Mouse (Mus musculus) induced T-regulatory cell, adult 2 months (primary cell): ENCODE results near the gene Peli2.

Experiments
- DNase-seq: peaks from one replicate; pipeline ENCODE4 v3.0.0-alpha.2; 2012; ENCODE audit warnings: low read depth

Gene Peli2

GRCm38 (mm10) chr14:48153064-48153463 is 32.4 kb downstream of the Peli2 start:
- DNase-seq = no peak

- no peak for DNase-seq
Measured at GRCm38 (mm10) chr14:48153865-48154511, 33.4 kb downstream of the Peli2 start.

- no peak for DNase-seq
Measured at GRCm38 (mm10) chr14:48154641-48155040, 34.0 kb downstream of the Peli2 start.

- DNase-seq = no peak
Measured at GRCm38 (mm10) chr14:48155153-48155552, 34.5 kb downstream of the Peli2 start.

GRCm38 (mm10) chr14:48157085-48157484 is 36.5 kb downstream of the Peli2 start:
- no peak for DNase-seq

GRCm38 (mm10) chr14:48157835-48158234 is 37.2 kb downstream of the Peli2 start:
- no peak for DNase-seq

GRCm38 (mm10) chr14:48159401-48159800 is 38.8 kb downstream of the Peli2 start:
- DNase-seq = no peak

GRCm38 (mm10) chr14:48162446-48162845 is 41.8 kb downstream of the Peli2 start:
- DNase-seq = no peak

- no peak for DNase-seq
Measured at GRCm38 (mm10) chr14:48164917-48165316, 44.3 kb downstream of the Peli2 start.

- DNase-seq = no peak
Measured at GRCm38 (mm10) chr14:48166396-48166795, 45.8 kb downstream of the Peli2 start.

- DNase-seq = no peak
Measured at GRCm38 (mm10) chr14:48167020-48167419, 46.4 kb downstream of the Peli2 start.

- DNase-seq = no peak
Measured at GRCm38 (mm10) chr14:48168116-48168515, 47.5 kb downstream of the Peli2 start.

GRCm38 (mm10) chr14:48169970-48170369 is 49.3 kb downstream of the Peli2 start:
- peak; percentile 23 for DNase-seq

- DNase-seq = no peak
Measured at GRCm38 (mm10) chr14:48171268-48171667, 50.6 kb downstream of the Peli2 start.

- no peak for DNase-seq
Measured at GRCm38 (mm10) chr14:48172026-48172425, 51.4 kb downstream of the Peli2 start.

GRCm38 (mm10) chr14:48172876-48173275 is 52.3 kb downstream of the Peli2 start:
- no peak for DNase-seq

GRCm38 (mm10) chr14:48173840-48174239 is 53.2 kb downstream of the Peli2 start:
- no peak for DNase-seq

- no peak for DNase-seq
Measured at GRCm38 (mm10) chr14:48174356-48174755, 53.7 kb downstream of the Peli2 start.

GRCm38 (mm10) chr14:48175115-48175514 is 54.5 kb downstream of the Peli2 start:
- DNase-seq = no peak

- no peak for DNase-seq
Measured at GRCm38 (mm10) chr14:48178304-48178995, 57.8 kb downstream of the Peli2 start.

- DNase-seq = no peak
Measured at GRCm38 (mm10) chr14:48179021-48179420, 58.4 kb downstream of the Peli2 start.

GRCm38 (mm10) chr14:48186302-48186701 is 65.7 kb downstream of the Peli2 start:
- no peak for DNase-seq

- DNase-seq = no peak
Measured at GRCm38 (mm10) chr14:48187100-48187499, 66.5 kb downstream of the Peli2 start.

- no peak for DNase-seq
Measured at GRCm38 (mm10) chr14:48189330-48189729, 68.7 kb downstream of the Peli2 start.
